Mouse (Mus musculus): ENCODE measurements around the gene Sgsm1. TPM values are rescaled to one million over a fixed set of nuclear protein-coding genes. Genes with fewer than 3 reads are reported as not detected.

The Sgsm1 gene
- polyA plus RNA-seq, 1 experiment from 2014 or later: 19.4 TPM

DNA sequence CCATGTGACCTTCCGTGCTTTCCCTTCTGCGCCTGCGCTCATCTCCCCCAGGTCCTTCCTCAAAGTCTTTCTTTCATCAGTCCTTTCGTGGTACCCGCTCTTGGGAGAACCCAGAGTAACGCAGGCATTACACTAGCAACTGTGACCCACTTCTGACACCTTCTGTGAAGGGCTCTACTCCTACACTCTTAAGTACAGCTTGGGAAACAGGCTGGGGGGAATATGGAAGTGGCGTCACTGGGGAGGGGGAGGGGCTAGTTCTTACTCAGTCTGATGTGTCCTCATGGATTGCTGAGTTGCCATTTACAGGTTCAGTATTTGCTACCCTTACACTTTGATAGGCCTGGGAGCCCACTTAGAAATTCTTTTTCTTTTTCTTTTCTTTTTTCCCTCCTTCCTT, 29.0 kb downstream of the Sgsm1 start:
- Histone ChIP-seq H3K4me1 (ENCODE audit: control insufficient read depth, insufficient read depth, low read depth, low read length) (no peaks in the 10 kb centered on the region), H3K9ac (ENCODE audit: low read depth, low read length) (no peak overlapping the region), H3K27me3 (replicated peaks; ENCODE audit: control insufficient read depth, insufficient read depth, low read length) (no peaks in the 10 kb centered on the region; the same call in 1 of the 2 replicates), H3K27ac (ENCODE audit: low read depth, low read length) (no peak overlapping the region), H3K4me2 (ENCODE audit: low read length) (no peak overlapping the region), H3K36me3 (ENCODE audit: control insufficient read depth, insufficient read depth, low read length) (peaks cover 21% of the 10 kb centered on the region), H3K9me3 (ENCODE audit: control insufficient read depth, low read length) (no peaks in the 10 kb centered on the region), H3K4me3 (ENCODE audit: low read length) (no peak overlapping the region)
- 91% methylated on average over 7 of the region's 7 CpGs for WGBS
- no peak for ATAC-seq

DNA sequence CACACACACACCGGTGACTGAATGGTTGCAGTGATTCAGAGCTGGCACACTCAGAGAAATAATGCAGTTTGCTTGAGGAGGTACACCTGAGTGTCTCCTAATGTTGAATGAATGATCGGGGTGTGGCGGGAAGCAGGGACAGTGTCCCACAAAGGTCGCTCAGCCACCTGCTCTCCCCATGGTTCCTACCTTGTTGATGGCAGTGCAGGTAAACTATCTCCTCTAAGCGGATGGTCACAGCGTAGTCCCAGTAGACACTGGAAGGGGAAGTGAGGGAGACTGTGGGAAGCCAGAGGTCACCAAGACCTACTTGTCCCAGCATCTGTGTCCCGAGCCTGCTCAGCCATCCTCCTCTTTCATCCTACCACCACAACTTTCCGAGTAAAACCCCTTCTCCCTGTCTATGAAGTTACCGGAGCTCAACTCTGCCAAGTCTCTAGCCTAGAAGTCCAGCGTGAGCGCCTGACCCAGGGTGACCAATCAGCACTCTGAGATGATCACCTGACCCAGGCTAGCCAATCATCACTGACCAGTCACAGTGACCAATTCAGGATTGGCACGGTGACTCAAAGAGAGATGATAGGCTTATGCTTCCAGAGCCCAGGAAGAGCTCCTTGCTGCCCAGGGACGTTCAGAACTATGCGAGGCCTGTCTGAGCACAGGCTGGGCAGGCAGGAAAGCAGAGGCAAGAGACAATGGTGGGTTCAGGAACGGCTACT, 30.3 kb downstream of the Sgsm1 start:
- no peaks in the 10 kb centered on the region; the same call in 1 of the 2 replicates for H3K27me3 ChIP-seq (replicated peaks; ENCODE audit: control insufficient read depth, insufficient read depth, low read length)
- H3K9ac ChIP-seq (ENCODE audit: low read depth, low read length): no peak overlapping the region
- peaks cover 25% of the 10 kb centered on the region for H3K36me3 ChIP-seq (ENCODE audit: control insufficient read depth, insufficient read depth, low read length)
- peak; percentile 70 for ATAC-seq
- H3K27ac ChIP-seq (ENCODE audit: low read depth, low read length): no peak overlapping the region
- no peaks in the 10 kb centered on the region for H3K4me1 ChIP-seq (ENCODE audit: control insufficient read depth, insufficient read depth, low read depth, low read length)
- peak overlapping the region; percentile 4; the same call in 1 of the 2 replicates for H3K4me2 ChIP-seq (ENCODE audit: low read length)
- 0 out of 2 replicates have a peak overlapping the region, but pooled peaks have one; percentile 5 for H3K4me3 ChIP-seq (ENCODE audit: low read length)
- 26% methylated on average over 15 of the region's 15 CpGs for WGBS
- H3K9me3 ChIP-seq (ENCODE audit: control insufficient read depth, low read length): no peaks in the 10 kb centered on the region

DNA sequence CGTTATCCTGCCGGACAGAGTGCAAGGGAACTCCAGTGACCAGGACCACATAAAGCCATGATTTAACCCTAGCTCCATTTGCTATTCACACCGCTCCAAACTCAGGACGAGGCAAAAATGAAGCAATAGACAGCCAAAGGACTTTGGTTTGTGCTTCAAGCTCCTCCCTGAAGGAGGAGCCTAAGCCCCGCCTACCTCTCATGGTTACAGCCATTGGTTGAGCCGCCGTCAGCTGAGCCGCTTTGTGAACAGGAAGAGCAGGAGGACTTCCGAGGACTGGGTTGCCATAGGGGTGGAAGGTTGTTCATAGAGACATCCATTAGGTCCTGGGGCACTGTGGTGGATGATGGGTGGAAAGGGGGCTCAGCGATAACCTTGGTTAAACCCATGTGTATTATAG, 34.7 kb downstream of the Sgsm1 start:
- Histone ChIP-seq H3K9me3 (ENCODE audit: control insufficient read depth, low read length) (no peaks in the 10 kb centered on the region), H3K4me1 (ENCODE audit: control insufficient read depth, insufficient read depth, low read depth, low read length) (no peaks in the 10 kb centered on the region), H3K4me3 (ENCODE audit: low read length) (no peak overlapping the region), H3K27me3 (replicated peaks; ENCODE audit: control insufficient read depth, insufficient read depth, low read length) (no peaks in the 10 kb centered on the region), H3K36me3 (ENCODE audit: control insufficient read depth, insufficient read depth, low read length) (peaks cover 24% of the 10 kb centered on the region), H3K9ac (ENCODE audit: low read depth, low read length) (no peak overlapping the region), H3K4me2 (ENCODE audit: low read length) (no peak overlapping the region), H3K27ac (ENCODE audit: low read depth, low read length) (no peak overlapping the region)
- ATAC-seq: no peak
- WGBS: 73% methylated on average over 10 of the region's 10 CpGs

DNA sequence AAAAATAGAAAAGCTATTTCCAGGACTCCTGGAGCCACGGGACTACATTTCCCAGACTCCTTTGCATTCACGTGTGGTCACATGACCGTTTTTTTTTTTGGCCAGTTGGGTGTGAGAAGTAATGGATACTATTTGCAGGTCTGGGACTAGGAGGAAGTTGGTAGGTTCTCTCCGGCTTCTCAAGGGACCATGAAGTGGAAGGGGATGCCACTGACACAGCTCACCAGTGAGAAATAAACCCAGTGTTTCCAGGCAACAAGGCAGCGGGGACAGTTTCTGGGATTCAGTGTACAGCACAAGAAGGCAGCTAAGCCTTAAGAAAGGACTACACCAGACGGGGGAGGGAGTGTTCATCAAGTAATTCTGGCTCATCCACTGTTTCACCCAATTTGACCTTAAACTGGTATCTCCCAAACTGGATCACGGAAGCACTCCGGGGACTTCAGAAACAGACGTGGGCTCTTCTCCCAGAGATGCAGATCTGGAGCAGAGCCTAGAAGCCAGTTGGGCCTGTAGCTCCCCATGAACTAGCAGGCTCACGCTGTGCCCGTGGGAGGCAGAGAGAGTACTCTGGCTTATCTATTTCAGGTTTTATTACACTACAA, 39.3 kb downstream of the Sgsm1 start:
- 0 out of 2 replicates have a peak overlapping the region, but pooled peaks have one; percentile 5 for H3K27ac ChIP-seq (ENCODE audit: low read depth, low read length)
- ATAC-seq: 0 out of 2 replicates have a peak, but pooled peaks have one; percentile 19

DNA sequence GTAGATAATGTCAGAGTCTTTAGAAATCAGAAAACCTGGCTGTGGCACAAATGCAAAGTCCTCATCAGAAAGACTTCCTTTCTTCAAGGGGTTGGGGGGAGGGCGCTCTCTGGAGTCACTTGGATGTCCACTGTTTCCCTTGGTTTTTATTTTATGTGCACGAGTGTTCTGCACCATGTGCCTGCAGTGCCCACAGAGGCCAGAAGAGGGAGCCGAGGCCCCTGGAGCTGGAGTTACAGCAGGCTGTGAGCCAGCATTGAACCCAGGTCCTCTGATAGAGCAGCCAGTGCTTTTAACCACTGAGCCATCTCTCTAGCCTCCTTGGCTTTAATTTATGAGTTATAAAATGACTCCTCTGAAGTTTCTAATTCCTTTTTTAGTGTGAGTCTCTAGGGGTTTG, 40.5 kb downstream of the Sgsm1 start:
- Histone ChIP-seq H3K27me3 (replicated peaks; ENCODE audit: control insufficient read depth, insufficient read depth, low read length) (no peaks in the 10 kb centered on the region), H3K4me2 (ENCODE audit: low read length) (no peak overlapping the region), H3K4me1 (ENCODE audit: control insufficient read depth, insufficient read depth, low read depth, low read length) (no peaks in the 10 kb centered on the region), H3K36me3 (ENCODE audit: control insufficient read depth, insufficient read depth, low read length) (peaks cover 21% of the 10 kb centered on the region), H3K9me3 (ENCODE audit: control insufficient read depth, low read length) (no peaks in the 10 kb centered on the region), H3K27ac (ENCODE audit: low read depth, low read length) (no peak overlapping the region), H3K4me3 (ENCODE audit: low read length) (no peak overlapping the region), H3K9ac (ENCODE audit: low read depth, low read length) (no peak overlapping the region)
- 68% methylated on average over 3 of the region's 3 CpGs for WGBS
- ATAC-seq: no peak

More for the DNA sequence above, 39.3 kb downstream of the Sgsm1 start:
- peaks cover 19% of the 10 kb centered on the region for H3K36me3 ChIP-seq (ENCODE audit: control insufficient read depth, insufficient read depth, low read length)
- H3K4me3 ChIP-seq (ENCODE audit: low read length): no peak overlapping the region
- no peaks in the 10 kb centered on the region for H3K27me3 ChIP-seq (replicated peaks; ENCODE audit: control insufficient read depth, insufficient read depth, low read length)
- H3K4me1 ChIP-seq (ENCODE audit: control insufficient read depth, insufficient read depth, low read depth, low read length): no peaks in the 10 kb centered on the region
- H3K4me2 ChIP-seq (ENCODE audit: low read length): no peak overlapping the region
- H3K9ac ChIP-seq (ENCODE audit: low read depth, low read length): no peak overlapping the region
- no peaks in the 10 kb centered on the region for H3K9me3 ChIP-seq (ENCODE audit: control insufficient read depth, low read length)
- 62% methylated on average over 11 of the region's 11 CpGs for WGBS

DNA sequence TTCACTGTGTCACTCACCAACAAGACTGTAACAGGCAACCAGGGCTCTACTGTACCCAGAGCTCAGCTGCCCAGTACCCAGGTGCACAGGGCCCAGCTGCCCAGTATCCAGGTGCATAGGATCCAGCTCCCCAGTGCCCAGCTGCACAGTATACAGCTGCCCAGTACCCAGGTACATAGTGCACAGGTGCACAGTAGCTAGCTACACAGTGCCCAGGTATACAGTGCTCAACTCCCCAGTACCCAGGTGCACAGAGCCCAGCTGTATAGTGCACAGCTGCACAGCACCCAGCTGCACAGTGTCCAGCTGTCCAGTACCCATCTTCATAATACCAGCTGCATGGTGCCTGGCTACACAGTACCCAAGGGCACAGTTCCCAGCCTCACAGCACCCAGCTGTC, 42.3 kb downstream of the Sgsm1 start:
- peak; percentile 40; the same call in 1 of the 2 replicates for ATAC-seq
- Histone ChIP-seq H3K4me3 (ENCODE audit: low read length) (no peak overlapping the region), H3K27me3 (replicated peaks; ENCODE audit: control insufficient read depth, insufficient read depth, low read length) (no peaks in the 10 kb centered on the region), H3K9me3 (ENCODE audit: control insufficient read depth, low read length) (no peaks in the 10 kb centered on the region), H3K4me1 (ENCODE audit: control insufficient read depth, insufficient read depth, low read depth, low read length) (no peaks in the 10 kb centered on the region), H3K9ac (ENCODE audit: low read depth, low read length) (no peak overlapping the region), H3K27ac (ENCODE audit: low read depth, low read length) (no peak overlapping the region), H3K36me3 (ENCODE audit: control insufficient read depth, insufficient read depth, low read length) (peaks cover 26% of the 10 kb centered on the region), H3K4me2 (ENCODE audit: low read length) (no peak overlapping the region)

DNA sequence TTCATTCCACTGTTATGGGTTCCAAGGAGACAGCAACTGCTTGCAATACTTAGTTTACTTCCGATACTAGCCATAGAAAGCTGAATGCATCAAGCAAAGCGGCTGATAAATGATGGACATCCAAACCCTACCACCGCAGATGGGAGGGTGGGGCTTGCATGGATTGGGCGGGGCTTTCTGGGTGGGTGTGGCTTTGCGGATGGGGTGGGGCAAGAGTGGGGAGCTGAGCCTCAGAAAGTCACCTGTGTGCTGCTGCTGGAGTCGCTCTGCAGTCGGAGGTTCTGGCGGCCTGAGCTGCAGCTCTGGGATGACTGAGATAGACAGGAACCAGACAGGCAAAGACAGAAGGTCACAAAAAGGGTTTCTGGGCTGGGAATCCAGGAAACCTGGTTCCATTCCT, 44.9 kb downstream of the Sgsm1 start:
- H3K4me3 ChIP-seq (ENCODE audit: low read length): no peak overlapping the region
- peaks cover 27% of the 10 kb centered on the region for H3K36me3 ChIP-seq (ENCODE audit: control insufficient read depth, insufficient read depth, low read length)
- no peak overlapping the region for H3K4me2 ChIP-seq (ENCODE audit: low read length)
- no peaks in the 10 kb centered on the region for H3K27me3 ChIP-seq (replicated peaks; ENCODE audit: control insufficient read depth, insufficient read depth, low read length)
- H3K27ac ChIP-seq (ENCODE audit: low read depth, low read length): no peak overlapping the region
- H3K4me1 ChIP-seq (ENCODE audit: control insufficient read depth, insufficient read depth, low read depth, low read length): no peaks in the 10 kb centered on the region
- no peaks in the 10 kb centered on the region for H3K9me3 ChIP-seq (ENCODE audit: control insufficient read depth, low read length)
- WGBS: 86% methylated on average over 8 of the region's 8 CpGs
- no peak for ATAC-seq
- no peak overlapping the region for H3K9ac ChIP-seq (ENCODE audit: low read depth, low read length)

DNA sequence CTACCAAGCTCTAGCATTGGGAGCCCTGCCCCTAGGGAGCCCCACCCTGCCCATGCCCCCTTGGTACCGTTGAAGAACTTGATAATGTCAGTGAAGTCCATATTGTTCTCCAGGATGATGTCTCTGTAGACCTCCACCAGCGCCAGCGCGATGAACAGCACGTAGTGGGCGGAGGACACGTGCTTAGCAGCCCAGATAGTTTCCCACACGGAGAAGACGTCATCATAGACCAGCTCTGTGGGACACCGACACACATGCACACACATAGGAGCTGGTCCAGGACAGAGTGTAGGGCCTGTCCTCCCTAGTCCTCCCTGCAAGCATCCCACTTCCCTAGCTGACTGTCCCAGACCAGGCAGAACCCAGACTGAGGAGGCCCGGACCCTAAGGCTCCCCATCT, 59.8 kb downstream of the Sgsm1 start:
- H3K27me3 ChIP-seq (replicated peaks; ENCODE audit: control insufficient read depth, insufficient read depth, low read length): no peaks in the 10 kb centered on the region
- WGBS: 95% methylated on average over 11 of the region's 11 CpGs
- no peak overlapping the region for H3K9ac ChIP-seq (ENCODE audit: low read depth, low read length)
- no peak for ATAC-seq
- H3K4me1 ChIP-seq (ENCODE audit: control insufficient read depth, insufficient read depth, low read depth, low read length): no peaks in the 10 kb centered on the region
- no peak overlapping the region for H3K4me2 ChIP-seq (ENCODE audit: low read length)
- H3K9me3 ChIP-seq (ENCODE audit: control insufficient read depth, low read length): no peaks in the 10 kb centered on the region
- H3K27ac ChIP-seq (ENCODE audit: low read depth, low read length): no peak overlapping the region
- peaks cover 13% of the 10 kb centered on the region; the same call in 1 of the 2 replicates for H3K36me3 ChIP-seq (ENCODE audit: control insufficient read depth, insufficient read depth, low read length)
- H3K4me3 ChIP-seq (ENCODE audit: low read length): no peak overlapping the region

DNA sequence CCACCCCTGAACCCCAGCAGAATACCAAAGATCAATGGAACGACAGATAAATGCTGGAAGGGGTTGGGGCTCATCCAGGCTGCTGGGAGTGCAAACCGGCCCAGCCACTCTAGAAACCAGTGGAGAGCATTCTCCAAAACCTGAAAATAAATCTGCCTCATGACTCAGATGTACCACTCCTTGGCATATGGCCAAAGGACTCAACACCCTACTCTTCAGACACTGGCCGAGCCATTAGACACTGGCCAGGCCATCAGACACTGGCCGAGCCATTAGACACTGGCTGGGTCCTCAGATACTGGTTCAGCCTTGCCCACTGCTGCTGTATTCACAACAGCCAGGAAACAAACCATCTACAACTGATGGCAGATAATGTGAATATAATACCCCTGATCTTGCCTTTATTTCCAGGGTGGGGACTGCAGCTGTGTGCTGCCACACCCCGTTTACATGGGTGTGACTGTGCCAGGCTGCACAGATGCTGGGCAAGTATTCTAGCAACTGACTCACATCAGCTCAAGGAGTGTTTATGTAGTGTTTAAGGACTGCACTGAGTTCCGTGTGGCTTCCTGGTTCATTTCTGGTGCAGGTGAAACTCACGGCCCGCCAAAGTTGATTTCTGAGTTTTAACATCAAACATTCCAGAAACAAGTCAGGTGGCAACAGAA, 61.2 kb downstream of the Sgsm1 start:
- Histone ChIP-seq H3K27me3 (replicated peaks; ENCODE audit: control insufficient read depth, insufficient read depth, low read length) (no peaks in the 10 kb centered on the region), H3K4me3 (ENCODE audit: low read length) (no peak overlapping the region), H3K36me3 (ENCODE audit: control insufficient read depth, insufficient read depth, low read length) (peaks cover 12% of the 10 kb centered on the region), H3K4me2 (ENCODE audit: low read length) (no peak overlapping the region), H3K4me1 (ENCODE audit: control insufficient read depth, insufficient read depth, low read depth, low read length) (no peaks in the 10 kb centered on the region), H3K9ac (ENCODE audit: low read depth, low read length) (no peak overlapping the region), H3K27ac (ENCODE audit: low read depth, low read length) (no peak overlapping the region), H3K9me3 (ENCODE audit: control insufficient read depth, low read length) (no peaks in the 10 kb centered on the region)
- no peak for ATAC-seq
- WGBS: 79% methylated on average over 8 of the region's 8 CpGs
